Mouse (Mus musculus): Measurements from ENCODE around the gene Zfp366. TPM values are rescaled to one million over a fixed set of nuclear protein-coding genes. Genes with fewer than 3 reads are reported as not detected.

Gene Zfp366
- polyA plus RNA-seq (2014; fragmentation: Illumina TruSeq; extraction: RNeasy Lipid Tissue Mini Kit (QIAGEN cat#74804); ENCODE audit: low read depth, low replicate concordance) = 1.2 TPM

DNA sequence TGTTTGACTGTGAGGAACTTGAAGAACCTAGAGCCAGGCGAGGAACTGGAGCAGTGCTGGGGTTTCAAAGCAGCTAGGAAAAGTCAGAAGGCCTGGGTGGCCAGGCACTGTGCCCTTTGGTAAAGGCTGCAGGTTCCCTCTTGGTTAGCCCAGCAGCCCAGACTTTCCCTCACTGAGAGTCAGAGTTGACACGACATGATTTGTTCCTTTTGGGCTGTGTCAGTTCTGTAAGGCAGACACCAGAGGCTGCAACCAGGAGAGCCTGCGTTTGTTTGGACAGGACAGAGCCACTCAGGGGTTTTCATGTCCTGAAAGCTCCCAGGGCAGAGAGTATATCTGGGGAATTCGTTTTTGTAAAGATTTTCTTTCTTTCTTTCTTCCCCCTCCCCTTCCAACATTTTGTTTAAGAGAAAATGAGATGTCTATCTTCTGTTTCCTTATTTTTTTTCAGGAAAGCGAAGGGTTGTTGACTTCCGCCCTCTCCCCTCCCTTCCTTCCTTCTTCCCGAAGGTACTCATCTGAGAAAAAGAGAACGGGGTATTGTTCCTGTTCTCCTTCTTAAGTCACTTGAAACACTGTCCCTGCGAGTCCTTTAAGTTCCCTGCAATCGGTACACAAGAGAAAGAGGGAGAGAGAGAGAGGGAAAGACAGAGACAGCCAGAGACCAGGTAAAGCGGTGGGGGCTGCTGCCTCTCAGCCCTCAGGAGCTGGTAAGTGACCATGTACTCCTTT, at the start of gene Zfp366:
TSS of gene Zfp366 (plus strand) at position 669 of the 732 bp plus-strand sequence.

Other genes starting within 250 kb of the Zfp366 start
- not detected for gene 1700024P04Rik, start 200.3 kb upstream of the Zfp366 start, polyA plus RNA-seq (2014; fragmentation: Illumina TruSeq; extraction: RNeasy Lipid Tissue Mini Kit (QIAGEN cat#74804); ENCODE audit: low read depth, low replicate concordance)
- 37.8 TPM for gene Ptcd2, start 159.9 kb downstream of the Zfp366 start, polyA plus RNA-seq (2014; fragmentation: Illumina TruSeq; extraction: RNeasy Lipid Tissue Mini Kit (QIAGEN cat#74804); ENCODE audit: low read depth, low replicate concordance)
- 59.9 TPM for gene Mrps27, start 160.0 kb downstream of the Zfp366 start, polyA plus RNA-seq (2014; fragmentation: Illumina TruSeq; extraction: RNeasy Lipid Tissue Mini Kit (QIAGEN cat#74804); ENCODE audit: low read depth, low replicate concordance)